Mouse (Mus musculus): ENCODE measurements at regions not wholly inside any gene's neighbourhood (a gene's known extent, or its start where the extent isn't known, plus 50 kb on each side); places are given as distances from the start of the nearest gene placed in this dataset.
A peak's percentile ranks its signal among the peaks of the same experiment; 100 is the strongest.

DNA sequence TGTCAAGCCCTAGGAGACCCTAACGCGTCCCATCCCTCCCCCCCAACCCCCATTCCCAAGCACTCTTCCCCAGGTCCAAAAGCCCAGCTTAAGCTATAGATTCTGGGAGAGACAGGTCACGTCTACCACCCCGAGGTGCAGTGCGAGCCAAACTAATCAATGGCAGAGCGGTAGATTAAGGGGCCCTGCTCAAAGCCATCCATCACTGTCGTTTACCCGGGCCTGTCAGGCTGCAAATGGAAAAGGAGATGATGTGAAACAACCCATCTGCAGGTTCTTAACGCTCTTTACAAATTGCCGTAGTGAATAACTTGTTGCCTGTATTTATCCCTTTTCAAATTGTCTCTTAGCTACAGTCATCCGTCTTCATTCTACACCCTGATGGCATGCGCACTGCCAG is 126.2 kb upstream of the Nectin1 start:
- no peak for DNase-seq (ENCODE audit: low spot score in 2 of 2)

DNA sequence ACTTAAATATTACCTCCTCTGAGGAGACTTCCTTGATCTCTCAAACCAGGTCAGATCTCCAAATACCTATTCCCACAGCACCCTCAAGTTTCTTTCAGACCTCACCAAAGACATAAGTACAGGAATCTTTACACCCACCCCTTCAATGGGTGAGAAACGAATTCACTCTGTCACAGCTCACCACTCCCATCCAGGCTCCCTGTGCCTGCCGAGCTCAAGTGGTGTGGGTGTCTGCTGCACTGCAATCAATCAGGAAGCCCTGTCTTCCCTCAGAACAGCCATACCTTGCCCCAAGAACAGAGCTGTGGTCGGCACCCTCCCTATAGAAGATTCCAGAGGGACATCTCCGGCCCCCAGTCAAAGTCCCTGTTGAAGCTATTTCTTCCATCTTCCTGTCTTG is 116.2 kb upstream of the Nectin1 start:
- DNase-seq (ENCODE audit: low spot score in 2 of 2), result peak in 1 of 2 experiments; percentile 10

- DNase-seq (ENCODE audit: low spot score in 2 of 2), result no peak
These were observed 115.0 kb upstream of the Nectin1 start for GRCm38 (mm10) chr9:43628786-43629185.

- DNase-seq (ENCODE audit: low spot score in 2 of 2), result no peak
These were observed 107.3 kb upstream of the Nectin1 start for GRCm38 (mm10) chr9:43636372-43636965.

- no peak for DNase-seq (ENCODE audit: low spot score in 2 of 2)
These were observed 85.6 kb upstream of the Nectin1 start for GRCm38 (mm10) chr9:43658186-43658585.

DNA sequence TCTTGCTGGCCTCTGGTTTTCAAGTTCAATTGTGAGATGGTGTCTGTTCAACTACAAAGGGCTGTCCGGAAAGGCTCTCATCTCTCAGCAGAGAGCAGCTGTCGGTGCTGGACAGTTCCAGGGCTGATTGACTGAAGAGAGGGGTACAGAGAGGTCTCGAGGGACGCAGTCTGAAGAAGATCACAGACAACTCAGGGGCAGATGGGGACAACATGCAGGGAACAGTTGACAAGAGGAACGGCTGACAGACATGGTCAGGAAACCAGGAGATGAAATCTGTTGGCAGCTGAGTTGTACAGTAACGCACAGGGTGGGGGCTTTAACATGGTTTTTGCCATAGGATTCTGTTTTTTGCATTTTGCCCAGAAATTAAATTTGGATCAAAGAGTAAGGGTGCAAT is 84.5 kb upstream of the Nectin1 start:
- DNase-seq (ENCODE audit: low spot score in 2 of 2), result no peak

- DNase-seq (ENCODE audit: low spot score in 2 of 2), result no peak
These were observed 83.6 kb upstream of the Nectin1 start for GRCm38 (mm10) chr9:43660151-43660550.

GRCm38 (mm10) chr9:43660896-43661563 is 82.8 kb upstream of the Nectin1 start:
- no peak for DNase-seq (ENCODE audit: low spot score in 2 of 2)

GRCm38 (mm10) chr9:43661646-43662045 is 82.1 kb upstream of the Nectin1 start:
- no peak for DNase-seq (ENCODE audit: low spot score in 2 of 2)

- no peak for DNase-seq (ENCODE audit: low spot score in 2 of 2)
These were observed 76.4 kb upstream of the Nectin1 start for GRCm38 (mm10) chr9:43667386-43667785.

GRCm38 (mm10) chr9:43667974-43668373 is 75.8 kb upstream of the Nectin1 start:
- no peak for DNase-seq (ENCODE audit: low spot score in 2 of 2)

DNA sequence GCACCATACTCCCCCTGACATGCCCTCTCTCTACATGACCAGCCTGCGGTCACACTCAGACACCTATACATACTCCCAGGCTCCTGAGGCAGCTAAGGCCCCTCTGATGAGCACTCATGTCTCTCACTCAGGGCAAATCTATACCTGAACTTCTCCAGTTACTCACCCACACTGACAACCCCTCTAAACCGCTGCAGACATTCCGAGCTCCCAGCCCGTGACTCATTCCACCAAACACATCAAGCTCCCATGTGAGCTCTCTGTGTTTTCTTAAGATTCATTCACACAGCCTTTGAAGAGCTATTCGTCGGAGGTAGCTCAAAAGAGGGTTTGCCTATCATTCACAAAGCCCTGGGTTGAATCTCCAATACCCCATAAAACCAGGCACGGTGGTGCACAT is 75.1 kb upstream of the Nectin1 start:
- DNase-seq (ENCODE audit: low spot score in 2 of 2), result no peak

DNA sequence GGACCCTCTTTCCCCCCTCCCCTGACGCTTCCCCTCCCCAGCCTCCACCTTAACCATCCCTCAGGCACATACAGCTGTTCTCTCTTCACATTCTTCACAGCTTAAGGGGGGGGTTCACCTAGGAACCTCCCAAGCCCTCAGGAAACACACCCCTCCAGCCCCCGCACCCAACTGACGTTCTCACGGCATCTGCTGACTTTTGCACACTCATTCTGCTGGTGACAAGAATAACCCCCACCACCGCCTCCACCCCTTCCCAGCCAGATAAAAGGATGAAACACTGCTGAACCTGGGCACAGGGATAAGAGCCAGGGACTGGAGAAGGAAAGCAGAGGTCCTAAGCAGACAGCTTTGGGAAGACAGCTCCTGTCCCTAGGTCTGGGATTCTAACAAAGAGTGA is 73.2 kb upstream of the Nectin1 start:
- DNase-seq (ENCODE audit: low spot score in 2 of 2), result no peak

- DNase-seq (ENCODE audit: low spot score in 2 of 2), result no peak
These were observed 70.6 kb upstream of the Nectin1 start for GRCm38 (mm10) chr9:43673171-43673680.

GRCm38 (mm10) chr9:43674321-43674720 is 69.5 kb upstream of the Nectin1 start:
- no peak for DNase-seq (ENCODE audit: low spot score in 2 of 2)

DNA sequence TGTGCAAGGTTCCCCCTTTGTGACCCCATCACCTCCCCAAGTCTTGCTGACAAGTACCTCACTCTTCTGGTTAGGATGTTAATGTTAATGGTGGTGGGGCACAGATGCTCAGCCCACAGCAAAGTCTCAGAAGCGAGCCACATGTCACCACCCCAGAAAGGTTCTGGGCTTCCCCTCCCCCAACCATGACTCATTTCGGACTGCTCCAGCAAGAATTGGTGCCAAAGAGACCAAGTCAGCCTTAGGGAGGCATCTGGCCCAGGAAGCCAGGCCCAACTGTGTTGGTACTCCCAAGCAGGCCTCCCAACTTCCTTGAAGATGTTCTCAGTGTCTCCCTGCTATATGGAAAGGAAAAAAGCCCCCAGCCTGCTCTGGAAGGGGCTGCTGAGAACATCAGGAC is 67.8 kb upstream of the Nectin1 start:
- no peak for DNase-seq (ENCODE audit: low spot score in 2 of 2)

- DNase-seq (ENCODE audit: low spot score in 2 of 2), result peak; percentile 49 to 51
These were observed 64.5 kb upstream of the Nectin1 start for GRCm38 (mm10) chr9:43679331-43679730.

DNA sequence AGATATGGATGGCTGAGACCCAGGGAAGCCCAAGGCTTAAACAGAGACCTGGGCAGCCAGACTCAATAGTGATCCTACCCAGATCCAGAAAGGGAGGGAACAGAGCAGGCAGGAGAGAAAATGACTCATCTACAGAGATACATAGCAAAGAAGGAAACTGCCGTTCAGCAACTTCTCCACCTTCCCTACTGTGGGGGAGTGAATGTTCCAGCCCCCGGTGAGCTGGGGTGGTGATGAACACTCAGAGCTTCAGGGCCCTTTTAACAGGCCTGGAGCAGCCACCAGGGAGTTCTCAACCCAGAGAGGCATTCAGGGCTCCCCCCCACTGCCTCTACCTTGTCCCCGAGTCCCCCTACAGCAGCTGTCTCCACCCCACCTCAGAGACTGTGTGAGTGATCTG is 62.5 kb upstream of the Nectin1 start:
- DNase-seq (ENCODE audit: low spot score in 2 of 2), result peak; percentile 49 to 57

DNA sequence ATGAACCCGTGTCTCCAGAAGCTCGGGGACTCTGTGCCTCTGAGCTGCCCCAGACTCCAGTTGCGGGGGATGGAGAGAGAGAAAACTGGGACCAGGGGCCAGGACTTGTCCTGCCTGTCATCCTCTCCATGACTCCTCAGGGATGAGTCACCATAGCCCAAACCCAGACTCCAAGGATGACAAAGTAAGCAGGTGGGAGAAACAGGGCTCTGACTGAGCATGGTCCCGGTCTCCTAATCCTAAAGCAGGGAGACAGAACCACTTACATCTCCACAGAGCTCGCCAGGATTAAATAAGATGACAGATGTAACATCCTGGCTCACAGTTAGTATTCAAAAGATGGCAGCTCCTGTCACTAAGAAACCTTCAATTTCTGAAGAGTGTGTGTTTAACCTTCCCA is 61.7 kb upstream of the Nectin1 start:
- DNase-seq (ENCODE audit: low spot score in 2 of 2), result no peak

GRCm38 (mm10) chr9:43684596-43684995 is 59.2 kb upstream of the Nectin1 start:
- DNase-seq (ENCODE audit: low spot score in 2 of 2), result no peak

GRCm38 (mm10) chr9:43692015-43692414 is 51.8 kb upstream of the Nectin1 start:
- peak; percentile 23 to 33 for DNase-seq (ENCODE audit: low spot score in 2 of 2)

- DNase-seq (ENCODE audit: low spot score in 2 of 2), result peak; percentile 82 to 90
These were observed 51.2 kb upstream of the Nectin1 start for GRCm38 (mm10) chr9:43692538-43692937.

Data from right cerebral cortex, adult 2 months (tissue).